Mouse (Mus musculus): ENCODE data around the gene Idua. TPM values are rescaled to one million over a fixed set of nuclear protein-coding genes. Genes with fewer than 3 reads are reported as not detected.
A peak's percentile ranks its signal among the peaks of the same experiment; 100 is the strongest.

Gene Idua
- total and polyA plus RNA-seq, 3 experiments = 6.2 to 43.2 (median 9.1) TPM

- no peaks in the 10 kb centered on the region for H3K4me1 ChIP-seq (ENCODE audit: insufficient read depth, low read depth, low read length)
- peaks cover 51% of the 10 kb centered on the region for H3K27me3 ChIP-seq (ENCODE audit: insufficient read depth, low read length)
- H3K4me3 ChIP-seq (ENCODE audit: low read depth, low read length) = no peak overlapping the region
- no peaks in the 10 kb centered on the region for H3K9me3 ChIP-seq (replicated peaks)
- ATAC-seq (ENCODE audit: extremely low read depth, insufficient number of reproducible peaks, low FRiP score, poor library complexity, severe bottlenecking) = no peak
- no peak for TF ChIP-seq POLR2AphosphoS5 (IDR thresholded peaks at IDR 0.05; ENCODE audit: insufficient replicate concordance, low read depth, low read length)
- TF ChIP-seq TAL1 (conservative IDR thresholded peaks at IDR 0.05; ENCODE audit: low read depth, low read length) = no peak
- no peak for TF ChIP-seq CTCF (IDR thresholded peaks at IDR 0.05; ENCODE audit: low read depth, low read length)
- no peak for TF ChIP-seq GATA2 (IDR thresholded peaks at IDR 0.05; ENCODE audit: borderline replicate concordance, low read depth, low read length)
- no peak for TF ChIP-seq GATA1 (IDR thresholded peaks at IDR 0.05; ENCODE audit: borderline replicate concordance, low read length)
- no peak for DNase-seq (ENCODE audit: low spot score)
- no peaks in the 10 kb centered on the region for H3K36me3 ChIP-seq (replicated peaks)
Measured at GRCm38 (mm10) chr5:108719761-108720160, 59.6 kb downstream of the Idua start.

- no peak overlapping the region for H3K4me3 ChIP-seq (ENCODE audit: low read depth, low read length)
Measured at GRCm38 (mm10) chr5:108724006-108724405, 63.9 kb downstream of the Idua start.

DNA sequence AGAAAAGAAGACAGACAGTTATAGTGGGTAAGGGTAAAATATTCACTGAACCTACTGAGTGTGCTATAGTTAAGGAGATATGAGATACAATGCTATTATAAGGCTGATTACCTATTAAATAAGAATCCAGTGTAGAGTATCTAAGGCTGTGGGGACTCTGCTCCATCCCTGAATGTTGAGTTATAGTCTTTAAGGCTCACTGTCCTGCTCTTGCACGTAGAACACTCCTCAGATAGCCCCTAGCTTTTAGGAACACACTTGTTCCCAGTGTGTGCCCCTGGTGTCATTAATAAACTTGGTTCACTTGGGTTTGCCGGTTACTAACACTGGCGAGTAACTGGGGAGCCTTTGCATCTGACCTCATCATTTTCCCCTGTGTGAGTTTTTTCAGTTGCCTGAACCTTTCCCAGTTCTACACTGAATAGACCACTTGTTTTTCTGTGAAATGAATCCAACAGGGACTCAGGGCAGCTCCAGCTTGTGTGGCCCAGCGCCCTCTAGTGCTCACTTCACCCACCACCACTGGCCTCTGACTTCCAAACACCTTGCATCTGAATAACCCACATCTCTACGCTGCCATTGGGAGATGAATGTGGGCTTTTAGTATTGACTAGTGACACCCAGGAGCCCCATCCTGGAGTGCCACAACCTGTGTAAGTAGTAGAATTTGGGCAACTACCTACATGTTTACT, 66.6 kb downstream of the Idua start:
- TF ChIP-seq TAL1 (conservative IDR thresholded peaks at IDR 0.05; ENCODE audit: low read depth, low read length) = no peak
- peak; percentile 62; the same call in 1 of the 2 replicates for TF ChIP-seq CTCF (IDR thresholded peaks at IDR 0.05; ENCODE audit: low read depth, low read length)
- H3K4me1 ChIP-seq (ENCODE audit: insufficient read depth, low read depth, low read length) = no peaks in the 10 kb centered on the region
- H3K4me3 ChIP-seq (ENCODE audit: low read depth, low read length) = no peak overlapping the region
- H3K9me3 ChIP-seq (replicated peaks) = no peaks in the 10 kb centered on the region
- DNase-seq (ENCODE audit: low spot score) = peak; percentile 31
- peaks cover 34% of the 10 kb centered on the region for H3K27me3 ChIP-seq (ENCODE audit: insufficient read depth, low read length)
- no peaks in the 10 kb centered on the region for H3K36me3 ChIP-seq (replicated peaks)
- ATAC-seq (ENCODE audit: extremely low read depth, insufficient number of reproducible peaks, low FRiP score, poor library complexity, severe bottlenecking) = peak; percentile 79; the same call in 1 of the 2 replicates

More at GRCm38 (mm10) chr5:108724006-108724405, 63.9 kb downstream of the Idua start:
- ATAC-seq (ENCODE audit: extremely low read depth, insufficient number of reproducible peaks, low FRiP score, poor library complexity, severe bottlenecking) (no peak), DNase-seq (ENCODE audit: low spot score) (no peak)
- Histone ChIP-seq H3K9me3 (replicated peaks) (no peaks in the 10 kb centered on the region), H3K36me3 (replicated peaks) (no peaks in the 10 kb centered on the region), H3K4me1 (ENCODE audit: insufficient read depth, low read depth, low read length) (no peaks in the 10 kb centered on the region), H3K27me3 (ENCODE audit: insufficient read depth, low read length) (peaks cover 41% of the 10 kb centered on the region)
- TF ChIP-seq POLR2AphosphoS5 (IDR thresholded peaks at IDR 0.05; ENCODE audit: insufficient replicate concordance, low read depth, low read length) = no peak
- no peak for TF ChIP-seq GATA1 (IDR thresholded peaks at IDR 0.05; ENCODE audit: borderline replicate concordance, low read length)
- no peak for TF ChIP-seq GATA2 (IDR thresholded peaks at IDR 0.05; ENCODE audit: borderline replicate concordance, low read depth, low read length)
- TF ChIP-seq TAL1 (conservative IDR thresholded peaks at IDR 0.05; ENCODE audit: low read depth, low read length) = no peak

DNA sequence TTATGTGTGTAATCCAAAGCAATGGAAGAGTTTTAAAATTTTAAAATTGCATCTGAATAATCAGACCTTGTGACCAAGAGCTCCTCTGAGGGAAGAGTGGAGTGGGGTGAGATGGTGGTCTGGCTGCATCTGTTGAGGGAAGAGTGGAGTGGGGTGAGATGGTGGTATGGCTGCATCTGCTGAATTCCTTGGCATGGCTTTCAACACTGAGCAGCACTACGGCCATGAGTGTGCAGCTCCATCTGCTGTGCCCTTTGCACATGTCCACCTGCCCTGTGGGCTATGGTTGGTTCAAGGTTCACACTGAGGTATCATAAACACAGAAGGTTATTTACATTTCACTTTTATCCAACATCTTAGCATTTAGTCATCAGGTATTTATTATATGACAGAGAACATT, 67.3 kb downstream of the Idua start:
- Histone ChIP-seq H3K36me3 (replicated peaks) (no peaks in the 10 kb centered on the region), H3K27me3 (ENCODE audit: insufficient read depth, low read length) (peaks cover 34% of the 10 kb centered on the region), H3K4me1 (ENCODE audit: insufficient read depth, low read depth, low read length) (no peaks in the 10 kb centered on the region), H3K4me3 (ENCODE audit: low read depth, low read length) (no peak overlapping the region), H3K9me3 (replicated peaks) (no peaks in the 10 kb centered on the region)
- DNase-seq (ENCODE audit: low spot score) (no peak), ATAC-seq (ENCODE audit: extremely low read depth, insufficient number of reproducible peaks, low FRiP score, poor library complexity, severe bottlenecking) (no peak)
- no peak for TF ChIP-seq CTCF (IDR thresholded peaks at IDR 0.05; ENCODE audit: low read depth, low read length)
- no peak for TF ChIP-seq TAL1 (conservative IDR thresholded peaks at IDR 0.05; ENCODE audit: low read depth, low read length)
- TF ChIP-seq GATA2 (IDR thresholded peaks at IDR 0.05; ENCODE audit: borderline replicate concordance, low read depth, low read length) = no peak
- TF ChIP-seq GATA1 (IDR thresholded peaks at IDR 0.05; ENCODE audit: borderline replicate concordance, low read length) = no peak
- TF ChIP-seq POLR2AphosphoS5 (IDR thresholded peaks at IDR 0.05; ENCODE audit: insufficient replicate concordance, low read depth, low read length) = no peak

Other genes starting within 250 kb of the Idua start
- gene Atp5k, start 225.9 kb upstream of the Idua start, total RNA-seq (2014; fragmentation: Nextera tagmentation) = 30.0 and 31.6 TPM in 2 replicates
- gene Atp5k, start 225.9 kb upstream of the Idua start, total RNA-seq (2017) = 175 and 374 TPM in 2 replicates
- 49.1 and 74.2 TPM in 2 replicates for gene Atp5k, start 225.9 kb upstream of the Idua start, polyA plus RNA-seq (2012)
- not detected in 2 replicates for gene Mfsd7a, start 211.4 kb upstream of the Idua start, total RNA-seq (2014; fragmentation: Nextera tagmentation)
- 0.05 TPM in 1 of 2 replicates, not detected in the other for gene Mfsd7a, start 211.4 kb upstream of the Idua start, total RNA-seq (2017)
- not detected in 2 replicates for gene Mfsd7a, start 211.4 kb upstream of the Idua start, polyA plus RNA-seq (2012)
- 18.5 and 23.4 TPM in 2 replicates for gene Pcgf3, start 199.1 kb upstream of the Idua start, total RNA-seq (2014; fragmentation: Nextera tagmentation)
- 8.7 and 9.0 TPM in 2 replicates for gene Pcgf3, start 199.1 kb upstream of the Idua start, total RNA-seq (2017)
- 9.4 and 10.3 TPM in 2 replicates for gene Pcgf3, start 199.1 kb upstream of the Idua start, polyA plus RNA-seq (2012)
- not detected in 2 replicates for gene Cplx1, start 110.3 kb upstream of the Idua start, total RNA-seq (2014; fragmentation: Nextera tagmentation)
- gene Cplx1, start 110.3 kb upstream of the Idua start, total RNA-seq (2017) = 0.05 and 0.06 TPM in 2 replicates
- not detected in 2 replicates for gene Cplx1, start 110.3 kb upstream of the Idua start, polyA plus RNA-seq (2012)
- 119 and 124 TPM in 2 replicates for gene Gak, start 30.6 kb upstream of the Idua start, total RNA-seq (2014; fragmentation: Nextera tagmentation)
- 108 and 116 TPM in 2 replicates for gene Gak, start 30.6 kb upstream of the Idua start, total RNA-seq (2017)
- gene Gak, start 30.6 kb upstream of the Idua start, polyA plus RNA-seq (2012) = 84.2 and 96.4 TPM in 2 replicates
- gene Tmem175, start 30.6 kb upstream of the Idua start, total RNA-seq (2014; fragmentation: Nextera tagmentation) = 38.0 and 51.5 TPM in 2 replicates
- gene Tmem175, start 30.6 kb upstream of the Idua start, total RNA-seq (2017) = 22.4 and 22.9 TPM in 2 replicates
- 2.2 and 4.4 TPM in 2 replicates for gene Tmem175, start 30.6 kb upstream of the Idua start, polyA plus RNA-seq (2012)
- gene Dgkq, start 9.3 kb downstream of the Idua start, total RNA-seq (2014; fragmentation: Nextera tagmentation) = 6.9 and 12.3 TPM in 2 replicates
- gene Dgkq, start 9.3 kb downstream of the Idua start, total RNA-seq (2017) = 7.9 and 8.3 TPM in 2 replicates
- gene Dgkq, start 9.3 kb downstream of the Idua start, polyA plus RNA-seq (2012) = 3.9 and 4.5 TPM in 2 replicates
- gene Slc26a1, start 15.2 kb downstream of the Idua start, total RNA-seq (2014; fragmentation: Nextera tagmentation) = 1.7 and 2.0 TPM in 2 replicates
- gene Slc26a1, start 15.2 kb downstream of the Idua start, total RNA-seq (2017) = 0.87 and 0.93 TPM in 2 replicates
- 0.88 and 1.2 TPM in 2 replicates for gene Slc26a1, start 15.2 kb downstream of the Idua start, polyA plus RNA-seq (2012)
- 4.2 and 4.9 TPM in 2 replicates for gene Fgfrl1, start 32.1 kb downstream of the Idua start, total RNA-seq (2014; fragmentation: Nextera tagmentation)
- 2.1 and 2.5 TPM in 2 replicates for gene Fgfrl1, start 32.1 kb downstream of the Idua start, total RNA-seq (2017)
- 5.1 and 7.1 TPM in 2 replicates for gene Fgfrl1, start 32.1 kb downstream of the Idua start, polyA plus RNA-seq (2012)
- gene Rnf212, start 114.7 kb downstream of the Idua start, total RNA-seq (2014; fragmentation: Nextera tagmentation) = not detected in 2 replicates
- not detected in 2 replicates for gene Rnf212, start 114.7 kb downstream of the Idua start, total RNA-seq (2017)
- gene Rnf212, start 114.7 kb downstream of the Idua start, polyA plus RNA-seq (2012) = not detected in 2 replicates
- gene Tmed11, start 135.0 kb downstream of the Idua start, total RNA-seq (2014; fragmentation: Nextera tagmentation) = not detected in 2 replicates
- not detected in 2 replicates for gene Tmed11, start 135.0 kb downstream of the Idua start, total RNA-seq (2017)
- not detected in 2 replicates for gene Tmed11, start 135.0 kb downstream of the Idua start, polyA plus RNA-seq (2012)
- gene Vmn2r8, start 148.5 kb downstream of the Idua start, total RNA-seq (2014; fragmentation: Nextera tagmentation) = not detected in 2 replicates
- gene Vmn2r8, start 148.5 kb downstream of the Idua start, total RNA-seq (2017) = under 0.01 and 0.05 TPM in 2 replicates
- not detected in 2 replicates for gene Vmn2r8, start 148.5 kb downstream of the Idua start, polyA plus RNA-seq (2012)
- gene Vmn2r9, start 192.3 kb downstream of the Idua start, total RNA-seq (2014; fragmentation: Nextera tagmentation) = not detected in 2 replicates
- gene Vmn2r9, start 192.3 kb downstream of the Idua start, total RNA-seq (2017) = under 0.01 and 0.05 TPM in 2 replicates
- not detected in 2 replicates for gene Vmn2r9, start 192.3 kb downstream of the Idua start, polyA plus RNA-seq (2012)

All from G1E (cell line).